In genomic region chr1:155462582-155462981, GRCm38 (mm10) we compare ENCODE assay signal across 24 mouse cellular contexts. TPM values are rescaled to one million over a fixed set of nuclear protein-coding genes. Genes with fewer than 3 reads are reported as not detected.
DNase-seq lines count a peak whose midpoint lies in the region; ATAC-seq lines count a peak whose summit lies in the region.
"Had no signal": no experiment of that assay in that cellular context is flagged by ENCODE, and none has a peak within 500 bp of the region (broad histone marks: within the 10 kb centered on the region; RNA-seq: fewer than 3 reads in every experiment).

No protein-coding gene starts in this region.

- no peak overlapping the region for H3K4me3 ChIP-seq in heart, embryonic 10.5 days
- H3K4me3 ChIP-seq: embryonic facial prominence, embryonic 13.5 days; embryonic facial prominence, embryonic 15.5 days; erythroblast, embryonic 14.5 days; forebrain, embryonic 10.5 days; forebrain, embryonic 12.5 days had no signal

- H3K27ac ChIP-seq in heart, embryonic 10.5 days: no peak overlapping the region
- H3K27ac ChIP-seq: embryonic facial prominence, embryonic 13.5 days; embryonic facial prominence, embryonic 15.5 days; forebrain, embryonic 10.5 days; forebrain, embryonic 12.5 days had no signal

- no peaks in the 10 kb centered on the region for H3K27me3 ChIP-seq in heart, embryonic 10.5 days (ENCODE audit: insufficient read depth, poor library complexity, severe bottlenecking)
- H3K27me3 ChIP-seq: CH12.LX; embryonic facial prominence, embryonic 13.5 days; embryonic facial prominence, embryonic 15.5 days; forebrain, embryonic 12.5 days; Patski had no signal

- H3K36me3 ChIP-seq in heart, embryonic 10.5 days: no peaks in the 10 kb centered on the region
- H3K36me3 ChIP-seq: embryonic facial prominence, embryonic 13.5 days; embryonic facial prominence, embryonic 15.5 days; forebrain, embryonic 10.5 days; forebrain, embryonic 12.5 days; G1E had no signal

- WGBS in heart, embryonic 10.5 days: 81% methylated on average over 5 of the region's 5 CpGs

- ATAC-seq in granulocyte monocyte progenitor cell, adult 5-6 weeks (replicated peaks; ENCODE audit: poor library complexity, severe bottlenecking): peak; percentile 75
- peak; percentile 56 for ATAC-seq in megakaryocyte, adult 5-6 weeks (ENCODE audit: poor library complexity, severe bottlenecking)
- ATAC-seq in CD4-positive, CD25-positive, alpha-beta regulatory T cell, adult 4 months: no peak
- ATAC-seq: activated CD4-positive, CD25-positive, alpha-beta regulatory T cell, adult 4 months; forebrain, embryonic 16.5 days; Patski had no signal

- no peak for DNase-seq in heart, embryonic 10.5 days (ENCODE audit: low spot score)
- no peak for DNase-seq in right cerebral cortex, adult 2 months (ENCODE audit: low spot score in 2 of 2)
- DNase-seq: adrenal gland, adult 8-10 months; adrenal gland, postnatal 14 days; adrenal gland, postnatal 36 days; cerebellum, adult 11-12 months; cerebellum, adult 2 months; cerebellum, adult 9-10 months; cerebellum, postnatal 10 days; cerebellum, postnatal 25 days; embryo, embryonic 11 days had no signal

- peaks cover 7% of the 10 kb centered on the region; the same call in 1 of the 2 replicates for H3K4me1 ChIP-seq in heart, embryonic 10.5 days
- H3K4me1 ChIP-seq: embryonic facial prominence, embryonic 15.5 days had no signal

- no peaks in the 10 kb centered on the region for H3K9me3 ChIP-seq in heart, embryonic 10.5 days
- H3K9me3 ChIP-seq: embryonic facial prominence, embryonic 13.5 days; embryonic facial prominence, embryonic 15.5 days; forebrain, embryonic 10.5 days; forebrain, embryonic 12.5 days; G1E had no signal

RNA-seq across cellular contexts. Expression of gene Xpr1, which starts 45.4 kb away (rescaled TPM):
- total RNA-seq in granulocyte monocyte progenitor cell, adult 5-6 weeks (2014; fragmentation: Nextera tagmentation): 29.0 and 34.0 TPM in 2 replicates
- total RNA-seq in granulocyte monocyte progenitor cell, adult 5-6 weeks (2017): 12.9 and 14.2 TPM in 2 replicates
- total RNA-seq in megakaryocyte, adult 5-6 weeks (2015): 67.5 and 69.2 TPM in 2 replicates
- 31.5 and 38.9 TPM in 2 replicates for total RNA-seq in megakaryocyte, adult 5-6 weeks (2017)
- polyA plus RNA-seq in CD4-positive, CD25-positive, alpha-beta regulatory T cell, adult 4 months (2017; shearing (Covaris generic)): 10 to 100 TPM; 18.0 to 20.9 TPM
- polyA plus RNA-seq in heart, embryonic 10.5 days (2016; fragmentation: Nextera tagmentation; extraction: Ambion mirVana): 8.6 and 9.6 TPM in 2 replicates
